Mouse (Mus musculus): ENCODE data around the gene Magi2.

- TF ChIP-seq CEBPB (IDR thresholded peaks at IDR 0.05; ENCODE audit: low read depth) (no peak), USF1 (IDR thresholded peaks at IDR 0.05; ENCODE audit: low read depth) (no peak), CTCF (IDR thresholded peaks at IDR 0.05; ENCODE audit: control insufficient read depth, insufficient read depth, insufficient read length) (no peak), MYOD1 (IDR thresholded peaks at IDR 0.05; ENCODE audit: control insufficient read depth, insufficient read length, low read depth) (no peak), FOSL1 (IDR thresholded peaks at IDR 0.05; ENCODE audit: insufficient read depth, low read length, poor library complexity, severe bottlenecking) (no peak)
Observed at GRCm38 (mm10) chr5:20699116-20699515, 1472.3 kb downstream of the Magi2 start.

All from C2C12 (cell line).